ENCODE assay signal across 12 mouse cellular contexts in the genomic region with DNA sequence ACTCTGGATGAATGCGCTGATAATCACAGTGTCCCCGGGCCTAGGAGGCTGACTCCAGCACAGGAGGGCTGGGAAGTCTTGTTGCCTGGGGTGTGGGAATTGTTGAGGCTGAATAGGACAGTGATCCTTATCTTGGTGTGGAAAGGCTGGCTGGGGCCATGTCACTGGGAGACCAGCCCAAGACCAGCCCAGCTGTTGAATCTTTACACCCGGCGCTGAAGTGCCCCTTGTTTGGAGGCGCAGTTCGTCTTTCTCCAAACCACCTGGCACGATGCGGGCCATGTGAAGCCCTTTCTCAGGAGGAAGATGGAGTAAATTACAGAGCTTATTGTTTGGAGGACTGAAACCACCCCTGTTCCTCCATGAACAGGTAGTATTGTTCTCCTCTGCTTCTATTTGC. TPM values are rescaled to one million over a fixed set of nuclear protein-coding genes. Genes with fewer than 3 reads are reported as not detected.
A peak's percentile ranks its signal among the peaks of the same experiment; 100 is the strongest.
DNase-seq lines count a peak whose midpoint lies in the region; ATAC-seq and TF ChIP-seq lines count a peak whose summit lies in the region.
"Had no signal": no experiment of that assay in that cellular context is flagged by ENCODE, and none has a peak within 500 bp of the region (broad histone marks: within the 10 kb centered on the region; RNA-seq: fewer than 3 reads in every experiment).

No protein-coding gene starts in this region.

- H3K27ac ChIP-seq in heart, embryonic 16.5 days (ENCODE audit: low read length), result peak overlapping the region; percentile 83
- peak overlapping the region; percentile 15; the same call in 1 of the 2 replicates for H3K27ac ChIP-seq in lung, embryonic 15.5 days
- peak overlapping the region; percentile 29; the same call in 1 of the 2 replicates for H3K27ac ChIP-seq in embryonic facial prominence, embryonic 15.5 days (replicated peaks)
- H3K27ac ChIP-seq in stomach, embryonic 15.5 days, result peak overlapping the region; percentile 41; the same call in 1 of the 2 replicates

- DNase-seq in heart, adult 11 months, result no peak
- no peak for DNase-seq in lung, adult 2 months
- DNase-seq in layer of hippocampus, postnatal 36 days, result no peak
- DNase-seq: adrenal gland, postnatal 25 days; cerebellum, adult 18-20 months; thymus, postnatal 4 days had no signal

- H3K4me1 ChIP-seq in heart, embryonic 16.5 days (ENCODE audit: control insufficient read depth, insufficient read depth, low read length), result peaks cover 54% of the 10 kb centered on the region
- peaks cover 44% of the 10 kb centered on the region for H3K4me1 ChIP-seq in lung, embryonic 15.5 days
- H3K4me1 ChIP-seq in lung, adult 2 months (ENCODE audit: control insufficient read depth, insufficient read depth, low read length), result peaks cover 2% of the 10 kb centered on the region; the same call in 1 of the 2 replicates
- peaks cover 54% of the 10 kb centered on the region for H3K4me1 ChIP-seq in embryonic facial prominence, embryonic 15.5 days
- H3K4me1 ChIP-seq in stomach, embryonic 15.5 days, result peaks cover 36% of the 10 kb centered on the region

- H3K36me3 ChIP-seq in heart, embryonic 16.5 days (ENCODE audit: control insufficient read depth, insufficient read depth), result no peaks in the 10 kb centered on the region
- H3K36me3 ChIP-seq in lung, embryonic 15.5 days, result no peaks in the 10 kb centered on the region
- 0 out of 2 replicates have a peak, but pooled peaks cover 3% of the 10 kb centered on the region for H3K36me3 ChIP-seq in embryonic facial prominence, embryonic 15.5 days
- peaks cover 3% of the 10 kb centered on the region for H3K36me3 ChIP-seq in stomach, embryonic 15.5 days

- 57% methylated on average over 8 of the region's 8 CpGs for WGBS in heart, embryonic 16.5 days
- WGBS in lung, embryonic 15.5 days, result 55% methylated on average over 8 of the region's 8 CpGs
- 53% methylated on average over 8 of the region's 8 CpGs for WGBS in lung, adult 2 months
- 57% methylated on average over 8 of the region's 8 CpGs for WGBS in embryonic facial prominence, embryonic 15.5 days
- WGBS in stomach, embryonic 15.5 days, result 66% methylated on average over 8 of the region's 8 CpGs

- no peak for TF ChIP-seq POLR2A in lung, adult 2 months (IDR thresholded peaks at IDR 0.05; ENCODE audit: borderline replicate concordance, extremely low read depth, low read depth, low read length)

- H3K9me3 ChIP-seq in heart, embryonic 16.5 days (replicated peaks; ENCODE audit: control insufficient read depth, low read length), result no peaks in the 10 kb centered on the region
- no peaks in the 10 kb centered on the region for H3K9me3 ChIP-seq in lung, embryonic 15.5 days
- no peaks in the 10 kb centered on the region for H3K9me3 ChIP-seq in embryonic facial prominence, embryonic 15.5 days (replicated peaks)
- no peaks in the 10 kb centered on the region for H3K9me3 ChIP-seq in stomach, embryonic 15.5 days

- H3K4me2 ChIP-seq in heart, embryonic 16.5 days (ENCODE audit: low read depth, low read length), result peak overlapping the region; percentile 38; the same call in 1 of the 2 replicates
- no peak overlapping the region for H3K4me2 ChIP-seq in lung, embryonic 15.5 days
- H3K4me2 ChIP-seq in embryonic facial prominence, embryonic 15.5 days (replicated peaks), result no peak overlapping the region
- no peak overlapping the region for H3K4me2 ChIP-seq in stomach, embryonic 15.5 days

- peak overlapping the region; percentile 44 for H3K9ac ChIP-seq in heart, embryonic 16.5 days (ENCODE audit: low read length)
- no peak overlapping the region for H3K9ac ChIP-seq in lung, embryonic 15.5 days
- no peak overlapping the region for H3K9ac ChIP-seq in embryonic facial prominence, embryonic 15.5 days
- no peak overlapping the region for H3K9ac ChIP-seq in stomach, embryonic 15.5 days

- no peak overlapping the region for H3K4me3 ChIP-seq in heart, embryonic 16.5 days (ENCODE audit: low read length)
- no peak overlapping the region for H3K4me3 ChIP-seq in lung, embryonic 15.5 days
- H3K4me3 ChIP-seq in lung, adult 2 months (replicated peaks; ENCODE audit: extremely low read depth, low read depth, low read length), result no peak overlapping the region
- H3K4me3 ChIP-seq in embryonic facial prominence, embryonic 15.5 days (replicated peaks), result no peak overlapping the region
- H3K4me3 ChIP-seq in stomach, embryonic 15.5 days (replicated peaks), result no peak overlapping the region

- H3K27me3 ChIP-seq in heart, embryonic 16.5 days (ENCODE audit: control insufficient read depth, insufficient read depth, low read length), result no peaks in the 10 kb centered on the region
- H3K27me3 ChIP-seq in lung, embryonic 15.5 days, result no peaks in the 10 kb centered on the region
- H3K27me3 ChIP-seq in embryonic facial prominence, embryonic 15.5 days, result no peaks in the 10 kb centered on the region
- no peaks in the 10 kb centered on the region for H3K27me3 ChIP-seq in stomach, embryonic 15.5 days (replicated peaks)

- ATAC-seq in heart, embryonic 16.5 days (replicated peaks; ENCODE audit: extremely low read depth, insufficient read depth, low FRiP score), result no peak
- no peak for ATAC-seq in lung, embryonic 15.5 days (ENCODE audit: borderline replicate concordance, extremely low read depth, low FRiP score, low TSS enrichment)
- ATAC-seq in embryonic facial prominence, embryonic 15.5 days (ENCODE audit: insufficient number of reproducible peaks, low FRiP score, low TSS enrichment, low read depth), result 0 out of 2 replicates have a peak, but pooled peaks have one; percentile 40
- no peak for ATAC-seq in stomach, embryonic 15.5 days (ENCODE audit: insufficient read depth, low FRiP score, low read depth)
- ATAC-seq: hindbrain, embryonic 16.5 days had no signal

- no peak for TF ChIP-seq CTCF in lung, adult 2 months (IDR thresholded peaks at IDR 0.05; ENCODE audit: insufficient read depth, low read length)

RNA-seq across cellular contexts. Expression of a gene that starts 15.1 kb away (rescaled TPM):
- 36.6 and 45.6 TPM in 2 replicates for polyA plus RNA-seq in heart, embryonic 16.5 days (2015; fragmentation: Nextera tagmentation; extraction: Ambion mirVana)
- polyA plus RNA-seq in lung, embryonic 15.5 days (2015; fragmentation: Nextera tagmentation; extraction: Ambion mirVana), result 42.5 and 45.6 TPM in 2 replicates
- polyA plus RNA-seq in lung, adult 2 months (2012; rRNA removed), result 18.5 and 19.9 TPM in 2 replicates
- 101 and 108 TPM in 2 replicates for polyA plus RNA-seq in embryonic facial prominence, embryonic 15.5 days (2015; fragmentation: Nextera tagmentation; extraction: Ambion mirVana)
- polyA plus RNA-seq in stomach, embryonic 15.5 days (2015; fragmentation: Nextera tagmentation; extraction: Ambion mirVana), result 85.2 and 89.4 TPM in 2 replicates
- 10 to 100 TPM; 12.2 to 13.1 TPM for total RNA-seq in layer of hippocampus, postnatal 36 days (2021)
- total RNA-seq: CH12.LX had no signal

Comparison
In these comparisons a context has a peak if more than half of its experiments do, and no peak if none do; other contexts are left out.
1. H3K27ac ChIP-seq: peak in every context shown above with its lines; median percentile 83 in heart, embryonic 16.5 days; 41 in stomach, embryonic 15.5 days; 29 in embryonic facial prominence, embryonic 15.5 days; 15 in lung, embryonic 15.5 days.